Comparison of ENCODE assay signal across 27 mouse cellular contexts in genomic region chr13:41696767-41697445, GRCm38 (mm10).
A peak's percentile ranks its signal among the peaks of the same experiment; 100 is the strongest.
DNase-seq lines count a peak whose midpoint lies in the region; ATAC-seq and TF ChIP-seq lines count a peak whose summit lies in the region.
"Had no signal": no experiment of that assay in that cellular context is flagged by ENCODE, and none has a peak within 500 bp of the region (broad histone marks: within the 10 kb centered on the region; RNA-seq: fewer than 3 reads in every experiment).

No protein-coding gene starts in this region.

- no peaks in the 10 kb centered on the region; the same call in 1 of the 2 replicates for H3K9me3 ChIP-seq in kidney, embryonic 14.5 days (ENCODE audit: control insufficient read depth, low read length)
- no peaks in the 10 kb centered on the region for H3K9me3 ChIP-seq in lung, embryonic 15.5 days
- H3K9me3 ChIP-seq in embryonic facial prominence, embryonic 10.5 days: no peaks in the 10 kb centered on the region
- H3K9me3 ChIP-seq: embryonic facial prominence, embryonic 15.5 days; forebrain, embryonic 13.5 days; heart, embryonic 15.5 days; limb, embryonic 12.5 days; midbrain, embryonic 12.5 days; neural tube, embryonic 13.5 days had no signal

- H3K27me3 ChIP-seq in kidney, embryonic 14.5 days (ENCODE audit: control insufficient read depth, insufficient read depth, low read length): no peaks in the 10 kb centered on the region
- H3K27me3 ChIP-seq in lung, embryonic 15.5 days: no peaks in the 10 kb centered on the region
- H3K27me3 ChIP-seq in embryonic facial prominence, embryonic 10.5 days (replicated peaks; ENCODE audit: low read depth, poor library complexity, severe bottlenecking): 0 out of 2 replicates have a peak, but pooled peaks cover 8% of the 10 kb centered on the region
- H3K27me3 ChIP-seq: embryonic facial prominence, embryonic 15.5 days; forebrain, embryonic 13.5 days; heart, embryonic 15.5 days; limb, embryonic 12.5 days; midbrain, embryonic 12.5 days; neural tube, embryonic 13.5 days had no signal

- no peak overlapping the region for H3K9ac ChIP-seq in kidney, embryonic 14.5 days (ENCODE audit: low read depth, low read length)
- H3K9ac ChIP-seq in lung, embryonic 15.5 days: no peak overlapping the region
- H3K9ac ChIP-seq: embryonic facial prominence, embryonic 15.5 days; forebrain, embryonic 13.5 days; heart, embryonic 15.5 days; hindbrain, embryonic 14.5 days; limb, embryonic 12.5 days; midbrain, embryonic 12.5 days; neural tube, embryonic 13.5 days had no signal

- DNase-seq in kidney, postnatal 10 days: no peak
- no peak for DNase-seq in lung, adult 2 months
- peak; percentile 56 for DNase-seq in embryonic facial prominence, embryonic 10.5 days (ENCODE audit: low spot score)
- peak; percentile 27 for DNase-seq in lung, postnatal 25 days (ENCODE audit: low spot score)
- no peak for DNase-seq in right cerebral cortex, postnatal 36 days (ENCODE audit: low spot score in 2 of 2)
- DNase-seq in adrenal gland, adult (ENCODE audit: inconsistent age in 2 of 2, low spot score in 1 of 2): no peak
- DNase-seq: adrenal gland, postnatal 36 days; cerebellum, adult 2 months; cerebellum, postnatal 14 days; gastrocnemius, postnatal 14 days; heart, postnatal 36 days; kidney, postnatal 36 days; thymus, postnatal 4 days had no signal

- TF ChIP-seq CTCF in lung, adult 2 months (IDR thresholded peaks at IDR 0.05; ENCODE audit: insufficient read depth, low read length): no peak

- no peak overlapping the region for H3K4me3 ChIP-seq in kidney, embryonic 14.5 days (ENCODE audit: low read length)
- H3K4me3 ChIP-seq in lung, embryonic 15.5 days: no peak overlapping the region
- H3K4me3 ChIP-seq in lung, adult 2 months (replicated peaks; ENCODE audit: extremely low read depth, low read depth, low read length): no peak overlapping the region
- no peak overlapping the region for H3K4me3 ChIP-seq in embryonic facial prominence, embryonic 10.5 days
- H3K4me3 ChIP-seq: embryonic facial prominence, embryonic 15.5 days; forebrain, embryonic 13.5 days; heart, embryonic 15.5 days; layer of hippocampus, adult 2 months; left cerebral cortex, adult 2 months; limb, embryonic 12.5 days; midbrain, embryonic 12.5 days; neural tube, embryonic 13.5 days had no signal

- TF ChIP-seq POLR2A in lung, adult 2 months (IDR thresholded peaks at IDR 0.05; ENCODE audit: borderline replicate concordance, extremely low read depth, low read depth, low read length): no peak

- H3K36me3 ChIP-seq in kidney, embryonic 14.5 days (ENCODE audit: control insufficient read depth, insufficient read depth, low read length): no peaks in the 10 kb centered on the region
- H3K36me3 ChIP-seq in lung, embryonic 15.5 days: no peaks in the 10 kb centered on the region
- H3K36me3 ChIP-seq in embryonic facial prominence, embryonic 10.5 days (replicated peaks): no peaks in the 10 kb centered on the region
- H3K36me3 ChIP-seq: embryonic facial prominence, embryonic 15.5 days; heart, embryonic 15.5 days; limb, embryonic 12.5 days; midbrain, embryonic 12.5 days; neural tube, embryonic 13.5 days had no signal

- WGBS in kidney, embryonic 14.5 days: 14% methylated on average over 7 of the region's 7 CpGs
- 38% methylated on average over 7 of the region's 7 CpGs for WGBS in lung, embryonic 15.5 days
- WGBS in lung, adult 2 months: 66% methylated on average over 7 of the region's 7 CpGs
- 30% methylated on average over 7 of the region's 7 CpGs for WGBS in embryonic facial prominence, embryonic 10.5 days

- H3K4me1 ChIP-seq in kidney, embryonic 14.5 days (ENCODE audit: control insufficient read depth, insufficient read depth, low read length): peaks cover 6% of the 10 kb centered on the region
- H3K4me1 ChIP-seq in lung, embryonic 15.5 days: peaks cover 22% of the 10 kb centered on the region
- no peaks in the 10 kb centered on the region for H3K4me1 ChIP-seq in lung, adult 2 months (ENCODE audit: control insufficient read depth, insufficient read depth, low read length)
- H3K4me1 ChIP-seq in embryonic facial prominence, embryonic 10.5 days: peaks cover 18% of the 10 kb centered on the region
- H3K4me1 ChIP-seq: embryonic facial prominence, embryonic 15.5 days; limb, embryonic 12.5 days; midbrain, embryonic 12.5 days; neural tube, embryonic 13.5 days had no signal

- peak overlapping the region; percentile 30; the same call in 1 of the 2 replicates for H3K27ac ChIP-seq in kidney, embryonic 14.5 days (ENCODE audit: low read depth, low read length)
- H3K27ac ChIP-seq in lung, embryonic 15.5 days: peak overlapping the region; percentile 87
- no peak overlapping the region for H3K27ac ChIP-seq in embryonic facial prominence, embryonic 10.5 days (replicated peaks)
- H3K27ac ChIP-seq: forebrain, embryonic 13.5 days; heart, embryonic 15.5 days; hindbrain, embryonic 14.5 days; layer of hippocampus, adult 2 months; left cerebral cortex, adult 2 months; limb, embryonic 12.5 days; midbrain, embryonic 12.5 days; neural tube, embryonic 13.5 days had no signal

- peak; percentile 76 for ATAC-seq in kidney, embryonic 14.5 days (ENCODE audit: low FRiP score, low TSS enrichment)
- ATAC-seq in lung, embryonic 15.5 days (ENCODE audit: borderline replicate concordance, extremely low read depth, low FRiP score, low TSS enrichment): peak; percentile 66; the same call in 1 of the 2 replicates
- ATAC-seq: CD4-positive, CD25-positive, alpha-beta regulatory T cell, adult 4 months; forebrain, embryonic 13.5 days; intestine, postnatal 0 days had no signal

- H3K4me2 ChIP-seq in kidney, embryonic 14.5 days (replicated peaks; ENCODE audit: low read depth, low read length): no peak overlapping the region
- no peak overlapping the region for H3K4me2 ChIP-seq in lung, embryonic 15.5 days
- H3K4me2 ChIP-seq: embryonic facial prominence, embryonic 15.5 days; forebrain, embryonic 13.5 days; heart, embryonic 15.5 days; hindbrain, embryonic 14.5 days; limb, embryonic 12.5 days; liver, embryonic 11.5 days; midbrain, embryonic 12.5 days; neural tube, embryonic 13.5 days had no signal

Comparison
In these comparisons a context has a peak if more than half of its experiments do, and no peak if none do; other contexts are left out.
1. DNase-seq: peak in embryonic facial prominence, embryonic 10.5 days (single experiment) and lung, postnatal 25 days (single experiment); none in kidney, postnatal 10 days (single experiment), lung, adult 2 months (single experiment), right cerebral cortex, postnatal 36 days (0 of 2) and adrenal gland, adult (0 of 2).